Mouse (Mus musculus): ENCODE results near the gene Gnai2. TPM values are rescaled to one million over a fixed set of nuclear protein-coding genes. Genes with fewer than 3 reads are reported as not detected.

Gene Gnai2
- total RNA-seq, 4 experiments from 2014 or later = 239 to 252 (median 247) TPM

DNA sequence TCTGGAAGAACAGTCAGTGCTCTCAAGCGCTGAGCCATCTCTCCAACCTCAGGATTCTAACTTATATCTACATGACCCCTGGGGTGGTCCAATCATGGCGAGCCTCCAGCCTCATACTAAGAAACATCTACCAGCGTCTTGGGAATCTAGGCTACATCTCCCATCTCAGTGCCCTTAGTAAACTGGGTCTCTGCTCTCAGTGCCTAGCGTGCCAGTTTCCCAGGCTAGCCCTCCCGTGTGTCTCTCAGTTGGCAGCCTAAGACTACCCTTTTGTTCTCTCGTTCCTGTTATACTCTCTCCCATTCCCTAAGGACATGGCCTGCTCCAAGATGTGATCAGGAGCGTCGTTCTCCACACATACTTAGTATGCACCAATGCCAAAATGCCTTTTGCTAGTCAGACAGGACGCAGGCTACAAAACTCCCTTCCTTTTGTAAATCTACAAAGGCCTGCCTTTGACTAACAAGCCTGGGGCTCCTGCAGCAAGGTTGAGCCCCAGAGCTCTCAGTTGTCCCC lies 3.8 kb downstream of the Gnai2 start:
- no peak for DNase-seq (ENCODE audit: low spot score in 2 of 2)

GRCm38 (mm10) chr9:107630576-107630975 lies 4.6 kb downstream of the Gnai2 start:
- peak in 1 of 2 experiments; percentile 64 for DNase-seq (ENCODE audit: low spot score in 2 of 2)

DNA sequence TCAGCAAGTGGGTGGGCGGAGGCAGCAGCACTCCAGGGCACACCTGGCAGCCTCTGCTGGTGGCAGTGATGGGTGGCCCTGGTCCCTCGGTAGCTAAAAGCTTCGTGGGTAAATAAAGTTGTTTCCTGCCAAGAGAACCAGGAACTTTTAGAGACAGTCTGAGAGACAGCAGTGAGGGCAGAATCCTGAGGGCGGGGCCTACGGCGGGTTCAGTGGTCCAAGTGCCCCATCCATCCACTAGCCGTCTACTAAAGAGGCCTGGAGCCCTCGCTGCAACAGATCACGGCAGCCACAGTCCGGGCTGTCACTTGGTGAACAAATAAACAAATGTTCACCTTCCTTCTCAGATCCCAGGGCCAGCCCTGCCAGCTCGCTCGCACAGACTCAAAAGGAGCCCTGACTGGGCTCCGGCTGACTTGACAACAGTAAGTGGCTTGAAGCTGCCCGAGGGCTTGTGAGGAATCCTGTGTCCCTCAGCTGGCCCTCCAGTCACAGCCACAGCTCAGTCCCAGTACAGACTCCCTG lies 5.2 kb downstream of the Gnai2 start:
- DNase-seq (ENCODE audit: low spot score in 2 of 2) = no peak

DNA sequence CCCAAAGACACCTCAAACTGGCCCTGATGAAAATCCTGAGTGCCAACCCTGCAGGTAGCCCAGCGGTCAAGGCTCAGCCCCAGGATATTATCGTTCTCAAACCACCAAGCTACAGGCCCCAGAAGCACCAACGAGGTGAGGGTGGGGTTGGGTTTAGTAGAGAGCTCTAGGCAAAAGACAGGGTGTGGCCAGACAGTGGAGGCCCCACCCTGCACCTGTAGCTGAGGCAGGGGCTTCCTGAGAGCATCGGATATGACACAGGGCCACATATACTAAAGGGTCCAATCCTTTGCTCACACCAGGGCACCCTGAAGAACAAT lies 5.8 kb downstream of the Gnai2 start:
- DNase-seq (ENCODE audit: low spot score in 2 of 2) = no peak

GRCm38 (mm10) chr9:107628721-107629410 lies 6.3 kb downstream of the Gnai2 start:
- no peak for DNase-seq (ENCODE audit: low spot score in 2 of 2)

DNA sequence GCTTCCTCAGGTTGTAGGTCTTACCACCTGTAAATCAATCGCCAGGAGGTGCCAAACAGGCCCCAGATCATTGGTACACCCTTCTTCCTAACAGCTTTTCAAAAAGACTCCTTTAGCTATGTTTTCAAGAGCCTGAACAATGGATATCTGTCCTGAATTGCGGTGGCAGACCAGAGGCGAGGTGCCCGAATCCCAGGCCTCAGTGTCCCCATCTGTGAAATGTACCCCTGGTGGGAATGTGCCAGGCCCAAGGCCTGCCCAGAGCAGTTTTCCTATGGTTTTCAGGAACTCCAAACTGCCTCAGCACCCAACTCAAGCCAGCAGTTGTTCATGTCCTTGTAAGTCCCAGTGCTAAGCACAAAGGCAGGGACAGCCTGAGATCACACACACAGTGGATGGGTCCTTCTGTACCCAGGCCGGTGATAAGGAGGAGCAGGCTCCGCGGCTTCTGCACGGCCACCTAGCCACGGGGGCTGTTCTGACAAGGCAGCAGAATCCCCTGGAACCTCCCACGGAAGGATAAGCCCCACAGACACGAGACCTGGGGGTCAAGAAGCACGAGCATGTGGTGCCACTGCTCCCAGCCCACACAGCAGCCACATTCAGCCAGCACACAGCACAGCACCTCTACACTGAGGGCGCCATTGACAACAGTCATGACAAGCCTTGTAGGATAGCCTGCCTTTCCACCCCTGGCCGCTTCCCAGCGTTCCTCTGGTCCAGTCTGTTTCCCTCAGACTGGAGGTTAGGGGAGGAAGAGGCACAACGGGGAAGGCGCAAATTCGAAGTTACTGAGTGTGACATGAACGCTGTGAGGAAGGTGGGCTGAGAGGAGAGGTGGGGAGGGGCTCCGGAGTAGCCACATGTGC lies 7.5 kb downstream of the Gnai2 start:
- DNase-seq (ENCODE audit: low spot score in 2 of 2) = no peak

GRCm38 (mm10) chr9:107626844-107627277 lies 8.3 kb downstream of the Gnai2 start:
- DNase-seq (ENCODE audit: low spot score in 2 of 2) = no peak

DNA sequence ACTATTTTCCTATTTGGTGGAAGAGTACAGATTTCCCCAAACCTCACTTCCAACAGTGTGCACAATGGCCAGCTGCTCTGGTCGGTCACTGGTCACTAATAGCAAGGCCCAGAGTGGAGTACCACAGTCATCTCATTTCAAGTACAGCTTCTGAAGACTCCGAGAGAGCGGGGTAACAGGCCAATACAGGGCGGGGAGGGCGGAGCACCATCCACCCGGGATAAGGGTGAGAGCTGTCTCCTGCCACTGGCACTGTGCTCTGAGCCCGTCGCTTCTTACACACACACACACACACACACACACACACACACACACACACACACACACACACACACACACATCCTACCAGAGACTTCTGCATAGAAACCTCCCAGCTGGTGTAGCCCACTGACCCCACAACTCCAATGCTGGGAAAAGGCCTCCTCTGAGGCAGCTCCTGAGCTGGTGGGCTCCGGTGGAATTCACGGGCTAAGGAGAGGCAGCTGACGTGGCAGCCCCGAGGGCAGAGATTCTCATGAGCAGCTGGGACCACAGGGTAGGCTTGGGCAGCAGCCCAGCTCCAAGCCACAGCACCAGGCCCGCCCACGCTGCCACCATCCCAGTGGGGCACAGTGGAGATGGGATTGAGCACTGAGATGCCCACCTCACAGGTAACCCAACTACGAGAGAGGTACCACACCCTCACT lies 8.9 kb downstream of the Gnai2 start:
- DNase-seq (ENCODE audit: low spot score in 2 of 2) = no peak

DNA sequence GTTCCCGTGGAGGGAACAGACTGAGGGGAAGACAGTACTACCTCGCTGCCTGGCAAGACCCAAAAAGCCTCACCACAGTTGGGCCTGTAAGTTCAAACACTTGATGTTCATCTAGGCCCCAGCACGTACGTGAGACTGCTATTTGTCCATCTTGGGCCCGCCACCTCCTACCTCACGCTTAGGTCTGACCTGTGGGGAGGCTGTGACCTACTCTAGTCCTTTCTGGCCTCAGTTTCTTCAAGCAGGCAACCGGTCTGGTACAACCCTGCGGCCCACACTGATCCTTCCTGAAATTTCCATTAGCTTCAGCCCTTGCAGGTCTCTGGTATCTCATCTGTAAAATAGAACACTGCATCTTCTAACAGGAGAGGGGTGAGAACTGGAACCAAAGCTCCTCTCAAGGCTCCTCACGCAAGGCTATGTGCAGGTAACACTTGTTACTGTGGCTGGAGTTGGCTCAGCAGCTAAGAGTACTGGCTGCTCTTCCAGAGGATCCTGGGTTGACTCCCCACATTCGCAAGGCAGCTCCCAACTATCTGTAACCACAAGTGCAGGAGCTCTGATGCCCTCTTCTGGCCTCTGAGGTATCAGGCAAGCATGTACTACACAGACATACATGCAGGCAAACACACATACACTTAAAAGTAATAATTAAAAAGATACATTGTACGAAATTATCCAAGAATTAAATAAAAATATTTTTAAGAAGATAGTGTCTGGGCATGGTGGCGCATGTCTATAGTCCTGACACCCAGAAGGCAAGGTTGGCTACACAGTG lies 9.6 kb downstream of the Gnai2 start:
- no peak for DNase-seq (ENCODE audit: low spot score in 2 of 2)

DNA sequence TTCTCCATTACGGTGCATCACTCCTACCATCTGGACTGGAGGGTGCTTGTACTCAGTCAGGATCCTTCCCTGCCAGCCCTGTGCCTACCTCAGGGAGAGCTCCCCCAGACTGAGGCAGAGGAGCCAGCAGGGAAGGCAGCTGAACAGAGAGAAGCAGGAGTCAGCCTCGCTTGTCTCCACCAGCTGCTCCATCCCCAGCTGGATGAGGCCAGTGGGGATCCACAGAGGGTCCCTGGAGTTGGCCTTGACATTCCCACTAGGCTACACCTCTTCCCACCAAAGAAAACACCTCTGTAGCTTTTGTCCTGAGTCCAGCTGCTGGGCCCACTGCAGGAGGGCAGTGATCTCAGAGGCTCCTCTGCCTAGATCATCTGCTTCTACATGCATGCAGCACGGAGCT lies 10.2 kb downstream of the Gnai2 start:
- DNase-seq (ENCODE audit: low spot score in 2 of 2) = no peak

DNA sequence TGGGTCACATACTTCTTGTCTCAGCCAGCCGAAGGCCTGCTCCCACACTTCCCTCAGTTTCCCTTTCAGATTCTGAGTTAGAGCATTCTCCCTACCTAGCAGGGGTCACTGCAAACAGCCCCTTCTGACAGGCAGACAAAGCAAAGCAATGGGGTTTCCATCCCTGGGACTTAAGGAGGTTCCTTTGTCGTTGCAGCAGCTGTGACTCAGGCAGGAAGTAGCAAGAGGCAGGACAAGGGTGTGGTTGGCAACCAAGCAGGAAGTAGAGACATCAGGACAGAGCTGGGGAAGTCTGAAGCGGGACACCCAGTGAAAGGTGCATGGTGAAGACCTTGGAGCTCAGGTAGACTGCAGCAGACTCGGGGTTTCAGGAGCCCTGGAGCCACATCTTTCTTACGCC lies 10.6 kb downstream of the Gnai2 start:
- DNase-seq (ENCODE audit: low spot score in 2 of 2) = no peak

DNA sequence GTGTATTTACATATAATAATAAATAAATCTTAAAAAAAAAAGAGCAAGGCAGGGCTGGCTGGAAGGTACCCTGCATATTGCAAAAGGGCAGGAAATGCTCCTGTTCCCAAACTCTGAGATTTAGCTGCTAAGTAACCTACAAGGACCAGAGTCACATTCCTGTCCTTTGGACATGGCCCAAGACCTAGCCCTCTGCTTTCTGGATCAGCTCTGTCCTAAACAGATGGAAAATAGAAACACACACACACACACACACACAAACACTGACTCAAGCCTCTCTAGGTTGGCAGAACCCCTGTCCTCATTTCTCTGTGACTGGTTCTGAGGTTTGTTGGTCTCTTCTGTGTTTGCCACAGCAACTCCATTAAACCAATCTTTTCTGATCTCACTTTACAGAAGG lies 14.2 kb downstream of the Gnai2 start:
- no peak for DNase-seq (ENCODE audit: low spot score in 2 of 2)

DNA sequence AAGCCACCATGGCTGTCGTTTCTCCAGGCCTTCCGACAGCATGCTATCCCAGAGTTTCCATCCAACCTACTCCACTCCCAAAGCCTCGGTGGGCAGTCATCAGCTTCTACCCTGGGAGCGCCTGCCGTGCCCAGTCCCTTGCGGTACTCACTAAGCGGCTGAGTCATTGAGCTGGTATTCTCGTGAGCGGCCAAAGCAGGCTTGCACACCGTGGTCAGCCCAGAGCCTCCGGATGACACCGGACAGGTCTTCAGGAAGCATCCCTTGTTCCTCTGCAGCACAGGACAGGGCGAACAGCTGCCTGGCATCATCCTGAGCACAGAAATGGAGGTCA lies 15.7 kb downstream of the Gnai2 start:
- no peak for DNase-seq (ENCODE audit: low spot score in 2 of 2)

DNA sequence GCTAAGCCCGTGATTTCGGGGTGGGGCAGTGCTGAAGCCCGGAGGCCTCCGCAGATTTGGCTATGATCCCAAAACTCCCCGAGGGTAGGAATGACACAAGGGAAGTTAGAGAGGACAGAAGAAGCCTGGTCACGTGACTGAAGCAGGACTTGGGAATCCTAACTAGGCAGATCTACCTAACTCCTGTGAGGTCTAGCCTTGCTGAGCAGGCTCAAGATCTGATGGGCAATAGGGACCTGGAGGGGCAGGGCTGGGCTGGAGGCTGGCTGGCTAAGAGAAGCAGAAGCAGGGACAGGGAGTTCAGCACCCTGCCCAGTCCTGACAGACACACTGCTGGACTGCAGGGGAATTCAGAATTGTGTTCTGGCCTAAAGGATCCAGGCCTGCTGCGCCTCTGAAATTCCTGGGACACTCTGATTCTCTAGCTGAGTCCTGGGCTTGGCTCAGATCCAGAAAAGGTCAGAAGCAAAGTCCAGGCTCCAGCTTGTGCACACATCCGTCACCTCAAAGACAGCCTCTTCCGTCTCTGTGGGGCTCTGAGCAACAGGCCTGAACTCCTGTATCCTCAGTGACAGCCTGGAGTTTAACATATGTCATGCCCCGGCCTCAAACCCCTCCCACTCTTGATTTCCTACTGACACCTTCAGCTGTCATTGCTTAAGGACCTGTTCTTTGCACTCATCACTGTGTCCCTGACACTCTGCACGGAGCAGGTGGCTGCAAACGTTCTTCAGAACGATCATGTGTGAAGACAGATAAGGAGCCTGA lies 16.2 kb downstream of the Gnai2 start:
- no peak for DNase-seq (ENCODE audit: low spot score in 2 of 2)

DNA sequence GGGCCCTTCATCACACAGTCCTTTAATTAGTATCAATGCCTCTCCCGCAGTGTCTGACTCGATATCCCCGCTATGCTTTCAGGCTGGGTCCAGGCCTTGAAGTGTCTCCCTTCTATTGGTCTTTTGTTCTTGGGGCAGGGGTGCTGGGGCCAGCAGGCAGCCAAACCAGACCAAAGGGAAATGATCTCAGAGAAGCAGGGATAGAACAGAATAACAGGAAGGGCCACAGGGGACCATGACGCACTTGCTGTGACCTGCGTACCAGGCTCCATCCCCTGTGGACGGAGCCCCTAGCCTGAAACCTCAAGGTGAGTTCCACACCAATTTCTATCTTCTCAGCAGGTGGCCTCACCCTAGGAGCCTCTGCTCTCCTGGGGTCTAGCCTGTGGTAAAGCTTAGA lies 17.1 kb downstream of the Gnai2 start:
- DNase-seq (ENCODE audit: low spot score in 2 of 2) = no peak

DNA sequence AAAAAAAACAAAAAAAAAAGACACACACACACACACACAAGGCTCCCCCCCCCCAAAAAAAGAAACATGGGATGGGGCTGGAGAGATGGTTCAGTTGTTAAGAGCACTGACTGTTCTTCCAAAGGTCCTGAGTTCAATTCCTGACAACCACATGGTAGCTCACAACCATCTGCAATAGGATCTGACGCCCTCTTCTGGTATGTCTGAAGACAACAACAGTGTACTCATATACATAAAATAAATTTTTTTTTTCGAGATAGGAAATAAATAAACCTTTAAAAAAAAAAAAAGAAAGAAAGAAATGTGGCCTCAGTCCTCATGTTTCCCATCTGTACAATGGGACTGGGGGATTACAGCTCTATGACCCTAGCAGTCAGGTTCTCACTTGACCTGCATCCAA lies 17.7 kb downstream of the Gnai2 start:
- no peak for DNase-seq (ENCODE audit: low spot score in 2 of 2)

DNA sequence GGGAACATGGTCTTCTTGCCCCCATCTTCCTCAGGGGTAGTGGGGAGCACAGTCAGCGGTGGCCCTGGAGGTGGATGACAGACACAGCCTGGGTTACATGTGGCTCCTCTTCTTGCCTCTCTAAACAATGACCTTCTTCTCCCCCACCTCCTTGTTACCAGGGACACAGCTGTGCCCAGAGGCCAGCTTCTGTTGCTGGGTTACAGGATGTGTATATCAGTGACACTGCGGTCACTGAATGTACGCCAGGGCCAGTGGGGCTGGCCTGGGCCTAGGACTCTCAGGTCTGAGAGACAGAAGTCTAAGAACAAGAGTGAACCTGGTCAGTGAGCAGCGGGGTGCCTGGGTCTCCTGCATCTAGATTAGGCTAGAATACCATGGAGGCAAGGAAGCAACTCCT lies 20.1 kb downstream of the Gnai2 start:
- no peak for DNase-seq (ENCODE audit: low spot score in 2 of 2)

GRCm38 (mm10) chr9:107612945-107613569 lies 22.1 kb downstream of the Gnai2 start:
- DNase-seq (ENCODE audit: low spot score in 2 of 2) = no peak

DNA sequence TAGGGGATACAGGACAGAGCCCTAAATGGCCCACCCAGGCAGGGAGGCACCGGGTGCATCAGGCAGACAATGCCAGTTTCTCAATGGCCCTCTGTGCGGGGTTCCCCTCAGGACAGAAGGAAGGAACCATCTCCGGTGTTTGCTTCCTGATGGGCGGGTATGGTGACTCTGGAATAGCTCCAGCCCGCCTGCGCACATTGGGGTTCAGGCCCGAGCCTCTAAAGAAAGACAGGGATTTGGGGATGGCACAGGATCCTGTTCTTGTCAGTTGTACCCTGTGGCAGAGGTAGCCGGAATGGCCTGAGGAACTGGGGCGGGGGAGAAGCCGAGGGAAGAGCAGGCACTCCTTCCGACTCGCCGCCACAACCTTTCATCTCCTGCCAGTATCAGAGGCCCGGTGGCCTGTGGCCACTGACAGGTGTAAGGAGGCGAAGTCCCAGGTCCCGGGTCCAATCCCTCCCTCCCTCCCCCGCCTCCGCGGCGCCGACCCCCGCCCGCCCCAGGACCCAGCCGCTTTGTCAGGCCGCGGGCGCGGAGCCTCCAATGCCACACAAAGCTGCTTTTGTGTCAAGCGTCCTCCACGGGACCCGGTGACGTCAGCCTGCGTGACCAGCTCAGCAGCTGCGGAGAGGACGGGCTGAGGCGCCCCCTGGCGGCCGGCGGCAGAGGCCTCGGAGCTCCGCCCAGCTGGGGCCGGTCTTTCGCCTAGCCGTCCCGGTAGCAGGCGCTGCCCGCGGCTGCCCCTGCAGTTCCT lies 22.8 kb downstream of the Gnai2 start:
- peak; percentile 97 to 98 for DNase-seq (ENCODE audit: low spot score in 2 of 2)
